Mouse (Mus musculus) cortical plate, adult 2 months (tissue): ENCODE results near the gene Tbca.

Experiments used
- CTCF ChIP-seq: fragments of 200-500 bp; IDR thresholded peaks from 2 replicates; pipeline ENCODE4 v1.5.1; 2011; ENCODE audit warnings: mild to moderate bottlenecking, control low read depth, low read length; ENCODE audit not compliant: insufficient read depth; ENCODE audit errors: extremely low read depth
- POLR2A ChIP-seq: fragments of 200-500 bp; IDR thresholded peaks from 2 replicates; pipeline ENCODE4 v1.6.1; 2011; ENCODE audit warnings: mild to moderate bottlenecking, low read length, control low read depth; ENCODE audit not compliant: insufficient read depth; ENCODE audit errors: extremely low read depth

GRCm38 (mm10) chr13:94769155-94769470 is 19.6 kb upstream of the Tbca start:
- TF ChIP-seq CTCF (no peak), POLR2A (no peak)
